Mouse (Mus musculus): ENCODE results near the gene Cyp4a30b. TPM values are rescaled to one million over a fixed set of nuclear protein-coding genes. Genes with fewer than 3 reads are reported as not detected.
"Not testable (repeated sequence)": the region's sequence is repeated elsewhere in the genome, so short reads cannot be mapped to it uniquely, and the experiment has no call there.

Gene Cyp4a30b
- polyA plus RNA-seq, 1 experiment from 2014 or later: not detected

GRCm38 (mm10) chr4:115518000-115518399 lies 65.6 kb downstream of the Cyp4a30b start, which contains the start of gene Cyp4a10:
Gene Cyp4a10 (plus strand): TSS chr4:115518264.
- WGBS: 73% methylated on average over 5 of the region's 5 CpGs
- H3K4me2 ChIP-seq (ENCODE audit: low read depth, low read length): not testable (repeated sequence)

GRCm38 (mm10) chr4:115519444-115519843 lies 67.0 kb downstream of the Cyp4a30b start:
- no peaks in the 10 kb centered on the region for H3K9me3 ChIP-seq (replicated peaks; ENCODE audit: control insufficient read depth, low read length)
- no peak overlapping the region for H3K4me3 ChIP-seq (ENCODE audit: low read length)
- no peak overlapping the region for H3K9ac ChIP-seq (ENCODE audit: low read length)
- no peak for ATAC-seq (replicated peaks; ENCODE audit: extremely low read depth, insufficient read depth, low FRiP score)
- H3K27ac ChIP-seq (ENCODE audit: low read length): no peak overlapping the region
- no peaks in the 10 kb centered on the region for H3K36me3 ChIP-seq (ENCODE audit: control insufficient read depth, insufficient read depth)
- no peaks in the 10 kb centered on the region for H3K27me3 ChIP-seq (ENCODE audit: control insufficient read depth, insufficient read depth, low read length)
- no peak overlapping the region for H3K4me2 ChIP-seq (ENCODE audit: low read depth, low read length)
- 55% methylated on average over 4 of the region's 4 CpGs for WGBS
- no peaks in the 10 kb centered on the region for H3K4me1 ChIP-seq (ENCODE audit: control insufficient read depth, insufficient read depth, low read length)

More at GRCm38 (mm10) chr4:115518000-115518399, 65.6 kb downstream of the Cyp4a30b start, which contains the start of gene Cyp4a10:
- not testable (repeated sequence) for H3K4me3 ChIP-seq (ENCODE audit: low read length); H3K9ac ChIP-seq (ENCODE audit: low read length); ATAC-seq (replicated peaks; ENCODE audit: extremely low read depth, insufficient read depth, low FRiP score); H3K27me3 ChIP-seq (ENCODE audit: control insufficient read depth, insufficient read depth, low read length); H3K4me1 ChIP-seq (ENCODE audit: control insufficient read depth, insufficient read depth, low read length); H3K9me3 ChIP-seq (replicated peaks; ENCODE audit: control insufficient read depth, low read length); H3K27ac ChIP-seq (ENCODE audit: low read length); H3K36me3 ChIP-seq (ENCODE audit: control insufficient read depth, insufficient read depth)

Other genes starting within 250 kb of the Cyp4a30b start
- gene Cyp4a29, start 210.5 kb upstream of the Cyp4a30b start, polyA plus RNA-seq (2015; fragmentation: Nextera tagmentation; extraction: Ambion mirVana): not detected in 2 replicates
- gene Cyp4a12a, start 153.6 kb upstream of the Cyp4a30b start, polyA plus RNA-seq (2015; fragmentation: Nextera tagmentation; extraction: Ambion mirVana): not detected in 2 replicates
- gene Cyp4a12b, start 41.0 kb upstream of the Cyp4a30b start, polyA plus RNA-seq (2015; fragmentation: Nextera tagmentation; extraction: Ambion mirVana): not detected in 2 replicates
- not detected in 2 replicates for gene Cyp4a14, start 43.5 kb downstream of the Cyp4a30b start, polyA plus RNA-seq (2015; fragmentation: Nextera tagmentation; extraction: Ambion mirVana)
- not detected in 2 replicates for gene Cyp4a10, start 65.7 kb downstream of the Cyp4a30b start, polyA plus RNA-seq (2015; fragmentation: Nextera tagmentation; extraction: Ambion mirVana)
- not detected in 2 replicates for gene Cyp4a31, start 111.0 kb downstream of the Cyp4a30b start, polyA plus RNA-seq (2015; fragmentation: Nextera tagmentation; extraction: Ambion mirVana)
- gene Cyp4a32, start 148.4 kb downstream of the Cyp4a30b start, polyA plus RNA-seq (2015; fragmentation: Nextera tagmentation; extraction: Ambion mirVana): not detected in 2 replicates
- 4.0 and 6.4 TPM in 2 replicates for gene Cyp4b1, start 195.1 kb downstream of the Cyp4a30b start, polyA plus RNA-seq (2015; fragmentation: Nextera tagmentation; extraction: Ambion mirVana)

Data from heart, embryonic 16.5 days (tissue).